Mouse (Mus musculus) adrenal gland (tissue): ENCODE measurements around the gene Pdia4.
"Not testable (repeated sequence)": the region's sequence is repeated elsewhere in the genome, so short reads cannot be mapped to it uniquely, and the experiment has no call there.

Experiments
- intact Hi-C: fragments of 180-260 bp; cut with DNase I; formaldehyde crosslinking; loops from one replicate; pipeline ENCODE4 v1.15.1; 2025
- long read RNA-seq, 2 experiments: library from polyadenylated mRNA; unstranded; transcript quantifications; one replicate each; pipeline ENCODE4 v2.0.0; 2020; ENCODE audit warnings: borderline replicate concordance in 1 of 2; ENCODE audit not compliant: insufficient replicate concordance in 1 of 2

The Pdia4 gene
- long read RNA-seq, experiment 1, transcript Pdia4-201 (10 exons, 2,399 nt) = major isoform, 66 of 70 reads
- long read RNA-seq, experiment 1, partial matches to known transcripts = 1 of 70 reads
- long read RNA-seq, experiment 1, other reads (novel, unspliced or antisense) = 3 of 70 reads
- long read RNA-seq, experiment 2, transcript Pdia4-201 (10 exons, 2,399 nt) = major isoform, 44 of 49 reads
- long read RNA-seq, experiment 2, partial matches to known transcripts = 4 of 49 reads
- long read RNA-seq, experiment 2, other reads (novel, unspliced or antisense) = 1 of 49 reads

DNA sequence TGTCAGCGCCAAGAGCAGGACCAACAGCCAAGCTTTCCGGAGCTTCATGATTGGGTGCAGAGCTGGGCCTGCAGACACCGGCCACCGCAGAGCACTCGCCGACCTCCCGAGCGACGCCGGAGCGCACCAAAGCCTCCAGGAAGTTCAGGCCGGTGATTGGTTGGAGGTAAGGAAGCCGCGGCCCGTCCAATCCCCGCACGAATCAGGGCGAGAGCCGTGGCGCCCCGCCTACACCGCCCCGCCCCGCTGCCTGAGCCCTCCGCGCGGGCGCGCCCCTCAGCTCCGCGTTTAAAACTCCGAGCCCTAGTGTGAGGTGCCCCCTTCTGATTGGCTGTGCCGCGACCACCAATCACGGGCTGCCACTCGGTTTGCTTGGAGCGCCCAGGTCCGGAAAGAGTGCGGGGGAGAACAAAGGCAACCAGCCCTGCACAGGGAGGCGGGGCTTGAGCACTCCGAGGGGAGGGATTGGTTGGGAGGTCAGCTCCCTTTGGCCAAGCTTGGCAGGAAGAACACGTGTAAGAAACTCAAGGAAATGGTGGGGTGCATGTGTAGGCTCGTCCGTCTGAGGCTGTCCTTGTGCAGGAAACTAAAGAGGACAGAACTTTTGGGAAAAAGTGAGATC, at the start of gene Pdia4:
Pdia4 (minus strand) TSS at position 174 of the 622 bp plus-strand sequence.
- intact Hi-C loops = no loop called here

DNA sequence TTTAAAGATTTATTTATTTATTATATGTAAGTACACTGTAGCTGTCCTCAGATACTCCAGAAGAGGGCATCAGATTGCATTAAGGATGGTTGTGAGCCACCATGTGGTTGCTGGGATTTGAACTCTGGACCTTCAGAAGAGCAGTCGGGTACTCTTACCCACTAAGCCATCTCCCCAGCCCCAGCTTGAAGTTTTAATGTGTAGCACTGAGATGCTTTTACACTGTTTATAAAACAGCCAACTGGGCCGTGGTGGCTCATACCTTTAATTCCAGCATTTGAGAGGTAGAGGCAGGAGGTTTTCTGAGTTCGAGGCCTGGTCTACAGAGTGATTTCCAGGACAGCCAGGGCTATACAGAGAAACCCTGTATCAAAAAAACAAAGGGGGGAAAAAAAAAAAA, 44.5 kb upstream of the Pdia4 start:
- intact Hi-C loops = not testable (repeated sequence)

DNA sequence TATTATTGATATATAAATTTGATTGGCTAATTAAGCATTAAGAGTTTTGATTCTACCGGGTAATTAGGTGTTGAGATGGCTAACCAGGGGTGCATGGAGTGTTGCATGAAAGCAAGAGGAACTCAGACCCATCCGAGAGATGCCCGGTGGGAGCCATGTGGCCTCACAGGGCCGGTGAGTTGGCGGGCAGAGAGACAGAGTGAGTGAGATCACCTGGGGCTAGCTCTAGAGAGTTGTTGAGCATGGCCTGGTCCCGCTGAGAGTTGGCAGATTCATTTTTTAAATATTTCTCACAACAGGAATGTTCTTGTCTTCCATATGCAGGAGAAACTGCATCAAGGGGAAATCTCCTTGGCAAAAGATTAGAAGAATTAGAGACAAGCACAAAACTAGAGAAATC, 44.0 kb upstream of the Pdia4 start:
- intact Hi-C loops = no loop called here

DNA sequence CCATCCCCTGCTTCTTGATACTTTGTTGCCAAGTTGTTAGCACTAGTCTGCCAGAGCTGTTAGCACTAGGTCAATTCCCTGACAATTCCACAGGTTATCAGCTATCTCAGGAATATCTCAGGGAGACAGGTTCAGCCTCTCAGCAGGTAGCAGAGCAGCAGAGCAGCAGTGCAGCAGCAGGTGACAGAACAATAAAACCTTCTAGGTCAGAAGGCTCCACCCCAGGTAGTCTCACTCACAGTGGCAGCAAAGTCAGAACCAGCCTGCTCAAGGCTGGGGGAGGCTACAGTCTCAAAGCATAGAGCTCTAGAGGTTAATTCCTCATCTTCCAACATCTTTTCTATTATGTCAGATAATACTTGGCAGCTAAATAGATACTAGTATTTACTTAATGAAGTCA, 32.5 kb upstream of the Pdia4 start:
- intact Hi-C loops = no loop called here

DNA sequence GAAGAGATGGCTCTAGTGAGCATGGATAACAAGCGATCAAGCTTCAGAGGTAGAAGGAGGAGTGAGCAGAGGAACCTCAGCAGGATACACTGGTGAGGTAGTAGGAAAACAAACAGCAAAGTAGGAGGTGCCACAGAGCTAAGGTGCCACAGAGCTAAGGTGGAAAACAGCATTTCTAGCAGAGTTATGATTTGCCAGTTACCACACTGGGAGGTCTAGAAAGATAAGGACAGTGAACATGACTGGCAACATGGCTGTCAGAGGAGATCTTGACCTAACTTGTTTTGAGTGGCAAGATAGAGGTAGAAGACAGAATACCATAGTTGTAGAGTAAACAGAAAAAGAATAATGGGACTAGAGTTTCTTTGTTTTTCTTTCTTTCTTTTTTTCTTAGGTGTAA, 29.1 kb upstream of the Pdia4 start:
- intact Hi-C loops = no loop called here

DNA sequence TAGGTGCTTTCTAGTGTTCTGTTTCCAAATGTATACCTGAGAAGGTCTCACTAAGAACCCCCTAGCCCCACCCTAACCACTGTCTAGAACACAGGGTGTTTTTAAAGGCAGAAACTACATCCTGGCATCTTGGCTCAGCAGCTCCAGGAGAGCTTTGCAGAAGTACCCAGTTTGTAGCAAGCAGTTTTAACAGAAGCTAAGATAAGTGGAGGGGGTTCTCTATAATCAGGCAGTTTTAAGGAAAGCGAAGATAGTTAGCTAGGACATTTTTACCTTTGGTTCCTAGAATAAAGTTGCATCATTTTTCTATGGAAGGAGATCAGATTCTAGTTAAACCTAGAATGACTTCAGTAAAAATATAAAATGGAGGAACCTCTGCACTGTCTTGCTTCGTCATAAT, 28.6 kb upstream of the Pdia4 start:
- intact Hi-C loops = no loop called here

DNA sequence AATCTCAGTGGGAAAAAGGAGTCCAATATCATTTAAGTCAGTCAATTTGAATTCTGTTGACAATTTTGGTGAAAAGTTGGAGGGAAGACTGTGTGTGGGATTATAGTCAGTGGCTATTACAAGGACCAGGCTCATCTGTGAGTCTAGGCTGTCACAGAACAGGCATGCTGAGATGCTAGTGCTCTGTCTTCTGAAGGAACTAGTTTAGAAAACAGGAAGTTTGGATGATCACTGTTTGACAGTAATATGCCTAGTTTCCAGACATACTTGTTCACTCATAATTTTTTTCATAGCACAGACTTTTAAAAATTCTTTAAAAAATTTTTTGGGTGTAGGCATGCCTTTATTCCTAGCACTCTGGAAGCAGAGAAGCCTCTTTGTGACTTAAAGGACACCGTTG, 27.8 kb upstream of the Pdia4 start:
- intact Hi-C loops = no loop called here

DNA sequence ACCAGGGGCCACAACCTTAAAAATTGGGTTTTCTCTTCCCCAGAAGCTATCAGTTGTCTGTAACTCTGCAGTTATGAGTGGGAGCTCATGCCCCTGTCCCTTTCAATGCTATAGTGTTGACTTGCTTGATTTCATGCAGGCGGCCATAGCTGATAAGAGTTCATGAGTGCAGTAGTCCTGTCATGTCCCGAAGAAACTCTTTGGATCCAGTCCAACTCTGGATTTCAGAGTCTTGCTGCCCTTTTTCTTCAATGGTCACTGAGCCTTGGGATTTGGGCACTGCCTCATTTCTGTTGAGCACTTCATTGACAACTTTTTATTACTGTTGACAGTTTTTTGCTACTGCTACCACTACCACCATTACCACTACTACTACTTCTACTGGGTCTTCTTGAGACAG, 24.4 kb upstream of the Pdia4 start:
- intact Hi-C loops = loop anchor here (5.0 kb wide), 1 partner anchor 40 kb away; the partner anchor contains the start of gene Zfp282

DNA sequence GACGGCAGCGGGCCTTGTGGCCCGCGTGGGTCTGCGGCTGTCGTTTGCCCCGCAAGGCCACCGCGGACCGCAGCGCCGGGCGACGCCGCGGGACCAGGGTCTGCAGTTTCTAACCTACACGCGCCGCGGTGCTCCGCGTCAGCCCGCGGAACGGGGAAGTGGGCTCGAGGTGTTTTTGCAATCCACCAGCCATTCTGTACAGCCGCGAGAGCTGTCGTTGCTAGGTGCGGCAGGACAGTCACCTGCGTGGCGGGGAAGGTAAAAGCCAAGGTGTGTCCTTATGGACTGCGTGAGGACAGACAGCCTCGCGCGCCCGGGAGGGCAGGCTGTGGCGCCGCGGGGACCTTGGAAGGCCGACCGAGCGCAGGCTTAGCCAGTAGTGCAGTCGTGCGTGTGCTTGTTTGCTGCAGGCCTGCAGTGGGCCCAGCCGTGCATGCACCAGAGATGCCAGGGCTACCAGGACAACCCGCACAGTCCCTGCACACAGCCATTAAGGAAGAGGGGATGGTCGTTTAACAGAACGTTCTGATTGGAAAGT, 22.8 kb upstream of the Pdia4 start:
- intact Hi-C loops = loop anchor here (5.0 kb wide), 1 partner anchor 41 kb away; the partner anchor contains the start of gene Zfp282

DNA sequence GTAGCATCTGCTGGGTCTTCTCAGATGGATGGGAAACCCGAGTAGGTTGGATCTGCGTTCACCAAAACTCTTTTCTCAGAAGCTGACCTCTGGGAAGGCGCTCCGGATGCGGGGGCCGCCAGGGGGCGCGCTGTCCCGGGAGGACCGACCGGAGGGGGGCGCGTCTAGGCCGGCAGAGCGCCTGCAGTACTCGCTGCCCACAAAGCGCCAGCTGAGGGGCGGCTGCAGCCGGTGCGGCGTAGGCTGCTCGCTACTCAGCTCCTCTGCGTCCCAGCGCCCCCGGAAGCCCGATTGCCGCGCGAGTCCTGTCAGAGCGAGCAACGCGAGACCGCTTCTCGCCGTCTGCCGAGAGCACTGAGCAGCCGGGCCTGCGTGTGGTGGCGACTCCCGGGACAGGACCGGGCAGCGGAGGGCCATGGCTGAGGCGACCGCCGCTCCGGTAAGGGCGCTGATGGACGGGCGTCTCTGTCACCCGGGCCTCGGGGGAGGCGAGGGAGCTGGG, 22.3 kb upstream of the Pdia4 start, which contains the start of gene Zfp398:
Zfp398 (plus strand) TSS at position 180 of the 502 bp plus-strand sequence.
- intact Hi-C loops = loop anchor here (5.0 kb wide), 1 partner anchor 42 kb away; the partner anchor contains the start of gene Zfp282

DNA sequence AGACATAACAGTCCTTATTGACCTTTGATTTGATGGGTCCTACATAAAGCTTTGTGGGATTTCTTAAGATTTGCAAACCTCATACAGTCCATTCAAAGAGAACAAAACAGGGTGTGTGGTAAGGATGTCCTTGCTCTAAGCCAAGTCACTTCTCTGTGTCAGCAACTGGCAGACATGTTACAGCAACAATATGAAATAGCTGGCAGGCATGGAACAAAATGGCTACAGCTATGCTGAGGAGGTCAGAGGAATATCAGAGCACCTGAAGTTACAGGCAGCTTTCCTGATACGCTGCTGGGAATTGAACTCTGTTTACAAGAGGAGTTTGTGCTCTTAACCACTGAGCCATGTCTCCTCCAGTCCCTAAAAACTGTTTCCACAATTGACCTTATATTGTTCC, 19.0 kb upstream of the Pdia4 start:
- intact Hi-C loops = no loop called here

DNA sequence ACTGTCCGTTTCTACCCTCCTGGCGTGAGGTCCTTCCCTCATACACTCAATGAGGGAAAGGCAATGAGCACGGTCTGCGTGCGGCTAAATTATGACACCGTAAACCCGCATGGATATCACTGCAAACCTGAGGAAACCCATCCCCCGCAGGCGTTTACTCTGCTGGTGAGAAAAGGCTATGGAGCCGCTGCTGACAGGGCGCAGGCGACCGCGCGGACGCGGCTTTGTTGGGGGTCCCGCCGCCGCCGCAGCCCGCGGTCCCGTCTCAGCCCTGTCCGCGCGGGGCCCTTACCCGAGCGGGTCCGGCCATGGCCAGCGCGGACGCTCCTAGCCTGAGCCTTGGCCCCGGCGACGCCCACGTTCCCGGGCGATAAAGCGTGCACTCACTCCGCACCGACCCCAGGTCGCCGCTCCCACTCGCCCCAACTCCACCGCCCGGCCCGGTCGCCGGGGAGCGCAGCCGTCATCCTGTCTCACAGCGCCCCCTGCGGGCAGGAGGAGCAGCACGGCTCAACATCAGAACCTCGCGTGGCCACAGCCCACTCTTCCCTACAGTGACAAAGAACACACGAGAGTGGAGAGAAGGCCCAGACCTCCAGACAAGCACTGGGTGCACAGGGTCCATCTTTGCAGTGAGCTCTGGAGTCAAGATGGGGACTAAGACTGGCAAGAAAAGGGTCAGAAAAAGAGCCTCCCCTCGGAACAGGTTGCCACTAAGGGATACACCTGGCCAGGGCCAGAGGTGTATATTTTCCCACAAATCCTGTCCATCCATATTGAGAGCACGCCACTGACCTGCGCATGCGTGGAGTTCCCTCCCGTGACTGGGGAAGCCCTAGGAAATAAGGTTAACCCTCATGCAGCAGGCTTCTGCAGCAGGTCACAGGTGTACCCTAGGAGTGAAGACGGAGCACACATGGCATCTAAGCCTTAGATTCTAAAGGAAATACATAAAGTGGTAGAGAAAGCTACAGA, 17.2 kb upstream of the Pdia4 start, which contains the start of gene Zfp786:
Zfp786 (minus strand) TSS at position 764 of the 975 bp plus-strand sequence.
- intact Hi-C loops = no loop called here

DNA sequence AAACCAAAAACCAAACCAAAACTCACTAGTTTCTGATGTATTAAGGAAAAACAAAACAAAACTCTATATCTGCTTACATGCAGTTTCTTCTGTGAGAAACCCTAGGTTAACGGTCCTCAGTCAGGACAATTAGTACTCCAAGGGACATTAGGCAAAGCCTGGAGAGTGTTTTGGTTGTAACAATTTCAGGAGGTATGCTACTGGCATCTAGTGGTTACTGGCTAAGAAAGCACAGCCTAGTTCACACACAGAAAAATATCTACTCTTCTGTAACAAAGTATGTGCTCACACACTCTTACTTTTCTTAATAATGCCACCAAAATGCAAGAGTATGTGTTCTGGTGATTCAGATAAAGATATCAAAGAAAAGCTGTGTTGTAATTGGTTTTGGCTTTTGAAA, 15.7 kb upstream of the Pdia4 start:
- intact Hi-C loops = no loop called here

DNA sequence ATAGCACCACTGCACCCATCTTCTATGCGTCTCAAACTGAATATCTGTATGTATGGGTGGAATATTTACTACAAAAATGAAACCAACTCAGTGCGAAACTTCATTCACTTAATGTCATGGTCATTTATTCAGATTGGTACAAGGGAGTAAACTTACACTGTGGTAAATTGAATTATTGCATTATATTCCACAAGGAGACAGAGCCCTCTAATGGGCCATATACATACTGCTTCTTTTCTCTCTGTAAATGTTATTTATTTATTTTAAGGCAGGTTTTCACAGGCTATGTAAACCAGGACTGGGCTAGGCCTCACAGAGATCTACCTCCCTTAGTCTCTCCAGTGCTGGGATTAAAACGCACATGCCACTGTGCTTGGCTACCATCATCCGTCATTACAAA, 14.2 kb upstream of the Pdia4 start:
- intact Hi-C loops = loop anchor here (2.0 kb wide), 1 partner anchor 29 kb away; no protein-coding TSS in a partner anchor

DNA sequence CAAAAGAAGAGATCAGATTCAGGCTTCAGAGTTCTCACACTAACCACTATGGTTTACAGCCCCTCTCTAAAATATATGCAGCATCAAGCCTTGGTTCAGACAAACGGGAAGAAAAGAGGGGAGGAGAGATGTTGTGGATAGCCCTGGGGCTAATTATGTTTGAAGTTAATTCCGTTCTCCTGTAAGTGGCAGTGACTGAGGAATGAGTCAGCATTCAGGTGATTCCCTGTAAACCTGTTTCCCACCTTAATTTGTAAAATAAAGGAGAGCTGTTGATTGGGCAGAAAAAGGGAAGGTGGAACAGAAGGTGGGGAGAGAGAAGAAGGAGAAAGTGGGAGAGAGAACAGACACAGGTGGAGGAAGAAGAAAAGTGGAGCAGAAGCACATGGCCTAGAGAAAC, 11.0 kb upstream of the Pdia4 start:
- intact Hi-C loops = no loop called here

DNA sequence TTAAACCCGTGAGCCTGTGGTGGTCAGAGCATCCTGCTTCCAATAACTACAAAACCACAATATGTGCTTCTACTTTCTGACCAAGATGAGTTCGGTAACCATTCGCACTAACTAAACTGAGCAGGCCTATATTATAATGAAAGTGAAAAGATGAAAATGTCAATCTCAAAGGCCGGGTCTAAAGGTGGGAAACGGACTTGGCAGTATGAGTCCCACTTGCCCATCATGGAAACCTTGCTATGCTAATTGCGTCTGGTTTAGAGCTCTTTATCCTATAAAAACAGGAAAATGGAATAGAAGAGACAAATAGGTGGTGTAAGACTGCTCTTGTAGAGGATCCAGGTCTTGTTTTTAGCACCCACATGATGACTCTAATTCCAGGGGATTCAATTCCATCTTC, 8.5 kb upstream of the Pdia4 start:
- intact Hi-C loops = no loop called here

DNA sequence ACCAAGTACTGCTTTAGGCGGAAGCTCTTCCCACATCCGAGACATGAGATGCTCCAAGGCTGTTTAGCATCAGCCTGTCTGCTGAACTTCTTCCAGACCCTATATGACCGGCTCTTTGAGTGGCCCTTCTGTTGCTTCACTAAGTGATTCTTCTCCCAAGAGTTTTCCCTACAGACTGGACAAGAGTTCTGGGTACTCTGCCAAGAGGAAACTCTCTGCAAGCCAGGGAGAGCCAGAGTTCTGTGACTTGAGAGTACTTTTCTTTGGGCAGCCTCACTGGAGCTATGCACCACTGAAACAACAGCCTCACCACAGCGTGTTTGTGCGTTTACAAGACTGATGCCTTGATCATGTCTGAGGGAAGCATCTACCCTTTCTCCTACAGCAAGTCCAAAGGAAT, 8.0 kb upstream of the Pdia4 start:
- intact Hi-C loops = no loop called here

DNA sequence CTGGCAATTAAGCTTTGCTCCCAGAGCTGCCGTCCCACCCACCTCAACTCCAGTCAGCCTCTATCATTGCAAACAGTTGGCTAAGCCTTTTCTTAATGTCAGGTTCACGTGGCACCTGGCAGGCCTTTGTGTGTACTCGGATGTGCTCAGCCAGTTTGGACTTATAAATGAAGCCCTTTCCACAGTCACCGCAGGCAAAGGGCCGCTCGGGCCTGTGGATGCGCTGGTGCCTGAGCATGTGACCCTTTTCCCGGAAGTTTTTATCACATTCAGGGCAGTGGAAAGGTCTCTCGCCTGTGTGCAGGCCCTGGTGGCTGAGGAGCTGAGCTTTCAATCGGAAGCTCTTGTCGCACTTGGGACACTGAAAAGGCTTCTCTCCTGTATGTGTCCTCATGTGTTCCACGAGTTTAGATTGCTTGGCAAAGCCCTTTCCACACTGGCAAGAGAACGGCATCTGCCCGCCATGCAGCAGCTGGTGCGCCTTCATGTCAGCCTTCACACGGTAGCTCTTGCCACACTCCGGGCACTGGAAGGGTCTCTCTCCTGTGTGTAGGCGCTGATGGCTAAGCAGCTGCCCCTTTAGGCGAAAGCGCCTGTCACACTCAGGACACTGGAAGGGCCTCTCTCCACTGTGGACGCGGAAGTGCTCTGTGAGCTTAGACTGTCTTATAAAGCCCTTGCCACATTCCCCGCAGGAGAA, 6.5 kb upstream of the Pdia4 start:
- intact Hi-C loops = no loop called here

DNA sequence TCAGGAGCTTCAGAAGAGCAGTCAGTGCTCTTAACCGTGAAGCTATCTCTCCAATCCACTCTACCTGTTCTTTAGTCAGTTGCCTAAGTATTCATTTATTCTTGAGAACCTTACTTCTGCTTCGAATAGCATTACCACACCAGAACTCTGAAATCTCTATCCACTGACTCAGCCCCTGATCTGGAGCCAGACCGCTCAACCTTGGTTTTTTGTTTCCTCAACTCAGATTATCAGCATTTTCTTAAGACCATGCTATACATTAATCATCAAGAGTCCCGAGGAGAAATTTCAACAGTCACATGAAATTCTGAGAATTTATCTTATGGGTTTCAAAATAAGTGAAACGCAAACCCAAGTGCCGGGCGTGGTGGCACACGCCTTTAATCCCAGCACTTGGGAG, 5.5 kb upstream of the Pdia4 start:
- intact Hi-C loops = no loop called here

DNA sequence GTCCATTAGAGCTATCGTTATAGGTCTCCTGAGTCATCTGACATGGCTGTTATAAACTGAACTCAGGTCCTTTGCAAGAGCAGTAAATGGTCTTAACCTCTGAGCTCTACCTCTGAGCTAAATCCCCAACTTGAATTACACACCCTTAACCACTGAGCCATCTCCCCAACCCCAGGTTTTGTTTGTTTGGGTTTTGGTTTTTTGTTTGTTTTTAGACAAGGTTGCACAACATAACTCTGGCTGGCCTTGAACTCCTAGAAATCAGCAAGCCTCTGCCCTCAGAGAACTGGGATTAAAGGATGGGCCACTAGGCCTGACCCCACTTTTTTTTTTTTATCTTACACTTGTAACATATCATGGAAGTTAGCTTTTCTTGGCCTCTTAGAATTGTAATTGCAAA, 2.9 kb upstream of the Pdia4 start:
- intact Hi-C loops = no loop called here
